Mouse (Mus musculus): ENCODE data around the gene Mlxipl. TPM values are rescaled to one million over a fixed set of nuclear protein-coding genes. Genes with fewer than 3 reads are reported as not detected.
"Not testable (repeated sequence)": the region's sequence is repeated elsewhere in the genome, so short reads cannot be mapped to it uniquely, and the experiment has no call there.

Mlxipl gene
- 2.7 and 3.6 TPM in 2 replicates for polyA plus RNA-seq (2014; fragmentation: Nextera tagmentation; extraction: Ambion mirVana)

DNA sequence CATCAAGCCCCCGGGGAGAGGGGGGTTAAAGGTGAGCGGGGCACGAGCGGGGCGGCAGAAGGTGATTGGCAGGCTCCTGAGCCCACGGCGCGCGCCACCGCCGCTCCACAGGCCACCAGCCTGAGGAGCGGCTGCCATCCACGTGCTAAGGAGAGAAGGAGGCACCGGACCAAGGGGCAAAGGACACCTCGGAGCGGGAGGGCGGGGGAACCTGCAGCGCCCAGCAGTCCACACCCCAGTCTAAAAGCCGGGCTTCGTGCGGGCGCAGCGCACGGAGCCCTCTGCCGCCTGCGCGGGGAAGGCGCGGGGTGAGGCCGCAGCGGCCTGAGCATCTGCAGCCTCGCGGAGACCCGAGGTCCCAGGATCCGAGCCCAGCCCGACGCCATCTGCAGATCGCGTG, at the start of gene Mlxipl:
Gene Mlxipl (plus strand): TSS at position 238 of the 400 bp plus-strand sequence.
- peak within 1 kb of the TSS; percentile 17; the same call in 1 of the 2 replicates for H3K4me3 ChIP-seq (ENCODE audit: low read depth, low read length)
- H3K4me2 ChIP-seq (replicated peaks; ENCODE audit: low read depth, low read length): peak within 1 kb of the TSS; percentile 22; the same call in 1 of the 2 replicates
- H3K9me3 ChIP-seq (ENCODE audit: control insufficient read depth, low read depth, low read length): no peaks in the 10 kb centered on the region
- H3K9ac ChIP-seq (replicated peaks; ENCODE audit: low read depth, low read length): no peak within 1 kb of the TSS
- no peaks in the 10 kb centered on the region for H3K36me3 ChIP-seq (ENCODE audit: control insufficient read depth, insufficient read depth, low read length)
- H3K27ac ChIP-seq (ENCODE audit: low read length): no peak within 1 kb of the TSS
- 0 out of 2 replicates have a peak, but pooled peaks cover 4% of the 10 kb centered on the region for H3K4me1 ChIP-seq (ENCODE audit: control insufficient read depth, insufficient read depth, low read length)
- 3% methylated on average over 37 of the region's 39 CpGs for WGBS
- peaks cover 22% of the 10 kb centered on the region for H3K27me3 ChIP-seq (ENCODE audit: control insufficient read depth, insufficient read depth, low read length)
- no peak for ATAC-seq (ENCODE audit: insufficient number of reproducible peaks, insufficient read depth, low FRiP score, low read depth)

DNA sequence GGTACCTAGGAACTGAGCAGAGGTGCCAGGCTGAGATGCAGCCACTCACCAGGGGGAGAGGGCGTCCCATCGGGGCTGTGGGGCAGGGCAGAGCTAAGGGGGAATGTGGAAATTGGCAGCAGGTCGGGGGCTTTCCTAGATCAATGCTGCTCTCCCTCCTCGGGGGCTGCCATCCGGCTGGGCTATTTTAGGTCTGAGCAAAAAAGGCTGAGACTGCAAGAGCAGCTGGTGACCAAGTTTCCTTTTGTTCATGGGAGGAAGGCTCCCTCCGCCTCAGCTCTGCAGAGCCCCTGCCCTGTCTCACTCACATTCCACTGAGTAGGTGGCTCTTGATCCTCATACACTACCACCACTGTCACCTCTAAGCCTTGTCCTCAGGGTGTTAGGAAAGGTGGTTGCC, 49.6 kb upstream of the Mlxipl start:
- H3K9ac ChIP-seq (replicated peaks; ENCODE audit: low read depth, low read length): no peak overlapping the region
- no peaks in the 10 kb centered on the region for H3K9me3 ChIP-seq (ENCODE audit: control insufficient read depth, low read depth, low read length)
- WGBS: 52% methylated on average over 6 of the region's 6 CpGs
- peaks cover 7% of the 10 kb centered on the region; the same call in 1 of the 2 replicates for H3K36me3 ChIP-seq (ENCODE audit: control insufficient read depth, insufficient read depth, low read length)
- H3K4me3 ChIP-seq (ENCODE audit: low read depth, low read length): no peak overlapping the region
- ATAC-seq (ENCODE audit: insufficient number of reproducible peaks, insufficient read depth, low FRiP score, low read depth): no peak
- H3K27ac ChIP-seq (ENCODE audit: low read length): no peak overlapping the region
- H3K27me3 ChIP-seq (ENCODE audit: control insufficient read depth, insufficient read depth, low read length): no peaks in the 10 kb centered on the region
- peaks cover 3% of the 10 kb centered on the region; the same call in 1 of the 2 replicates for H3K4me1 ChIP-seq (ENCODE audit: control insufficient read depth, insufficient read depth, low read length)
- H3K4me2 ChIP-seq (replicated peaks; ENCODE audit: low read depth, low read length): no peak overlapping the region

DNA sequence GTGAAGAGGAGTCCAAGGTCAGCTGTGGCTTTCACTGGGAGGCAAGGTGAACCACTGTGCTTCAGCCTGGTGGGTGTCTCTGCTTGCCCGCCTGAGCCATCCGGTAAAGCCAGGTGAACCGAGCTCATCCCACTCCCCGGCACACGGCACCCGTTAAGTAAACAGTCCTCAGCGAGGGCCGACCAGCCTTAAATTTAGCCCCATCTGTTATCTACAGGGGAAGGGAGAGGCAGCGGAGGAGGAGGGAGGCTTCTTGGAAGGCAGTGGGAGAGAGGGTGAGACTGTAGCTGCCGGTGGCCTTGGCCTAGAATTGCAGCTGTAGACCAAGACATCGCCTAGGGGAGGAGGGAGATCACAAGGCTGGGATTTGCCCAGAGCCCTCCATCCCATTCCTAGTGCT, 48.9 kb upstream of the Mlxipl start:
- Histone ChIP-seq H3K4me3 (ENCODE audit: low read depth, low read length) (no peak overlapping the region), H3K27ac (ENCODE audit: low read length) (no peak overlapping the region), H3K9me3 (ENCODE audit: control insufficient read depth, low read depth, low read length) (no peaks in the 10 kb centered on the region), H3K36me3 (ENCODE audit: control insufficient read depth, insufficient read depth, low read length) (peaks cover 11% of the 10 kb centered on the region; the same call in 1 of the 2 replicates), H3K9ac (replicated peaks; ENCODE audit: low read depth, low read length) (no peak overlapping the region), H3K27me3 (ENCODE audit: control insufficient read depth, insufficient read depth, low read length) (no peaks in the 10 kb centered on the region), H3K4me2 (replicated peaks; ENCODE audit: low read depth, low read length) (no peak overlapping the region), H3K4me1 (ENCODE audit: control insufficient read depth, insufficient read depth, low read length) (no peaks in the 10 kb centered on the region)
- no peak for ATAC-seq (ENCODE audit: insufficient number of reproducible peaks, insufficient read depth, low FRiP score, low read depth)
- WGBS: 39% methylated on average over 11 of the region's 11 CpGs

DNA sequence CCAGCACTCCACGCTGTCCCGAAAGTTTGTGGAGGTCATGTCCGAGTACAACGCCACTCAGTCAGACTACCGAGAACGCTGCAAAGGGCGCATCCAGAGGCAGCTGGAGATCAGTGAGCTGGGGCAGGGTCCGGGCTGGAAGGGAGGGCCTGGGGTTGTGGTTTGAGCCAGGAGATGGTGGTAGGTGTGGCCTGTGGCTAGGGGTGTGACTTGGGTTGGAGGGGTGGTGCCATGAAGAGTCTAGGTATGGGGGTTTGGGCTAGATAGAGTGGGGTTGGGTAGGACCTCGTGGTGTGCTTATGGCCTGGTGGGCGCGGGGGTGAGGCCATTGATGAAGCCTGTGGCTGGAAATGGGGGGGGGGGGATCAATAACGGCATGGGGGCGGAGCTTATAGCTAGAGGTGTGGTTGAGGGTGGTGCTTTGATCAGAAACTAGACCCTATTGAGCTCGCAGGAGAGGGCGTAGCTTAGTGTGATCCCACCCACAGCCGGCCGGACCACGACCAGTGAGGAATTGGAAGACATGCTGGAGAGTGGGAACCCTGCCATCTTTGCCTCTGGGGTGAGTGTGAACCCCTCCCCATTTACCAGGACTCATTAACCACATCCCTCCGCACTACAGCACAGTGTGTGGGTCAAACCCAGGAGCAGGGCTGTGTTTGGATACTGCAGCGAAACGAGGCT, 47.4 kb upstream of the Mlxipl start:
- Histone ChIP-seq H3K27ac (ENCODE audit: low read length) (no peak overlapping the region), H3K4me1 (ENCODE audit: control insufficient read depth, insufficient read depth, low read length) (no peaks in the 10 kb centered on the region), H3K27me3 (ENCODE audit: control insufficient read depth, insufficient read depth, low read length) (no peaks in the 10 kb centered on the region), H3K9ac (replicated peaks; ENCODE audit: low read depth, low read length) (no peak overlapping the region), H3K9me3 (ENCODE audit: control insufficient read depth, low read depth, low read length) (no peaks in the 10 kb centered on the region), H3K4me3 (ENCODE audit: low read depth, low read length) (no peak overlapping the region), H3K4me2 (replicated peaks; ENCODE audit: low read depth, low read length) (peak overlapping the region; percentile 14; the same call in 1 of the 2 replicates), H3K36me3 (ENCODE audit: control insufficient read depth, insufficient read depth, low read length) (peaks cover 13% of the 10 kb centered on the region; the same call in 1 of the 2 replicates)
- ATAC-seq (ENCODE audit: insufficient number of reproducible peaks, insufficient read depth, low FRiP score, low read depth): 0 out of 2 replicates have a peak, but pooled peaks have one; percentile 53
- 41% methylated on average over 21 of the region's 21 CpGs for WGBS

DNA sequence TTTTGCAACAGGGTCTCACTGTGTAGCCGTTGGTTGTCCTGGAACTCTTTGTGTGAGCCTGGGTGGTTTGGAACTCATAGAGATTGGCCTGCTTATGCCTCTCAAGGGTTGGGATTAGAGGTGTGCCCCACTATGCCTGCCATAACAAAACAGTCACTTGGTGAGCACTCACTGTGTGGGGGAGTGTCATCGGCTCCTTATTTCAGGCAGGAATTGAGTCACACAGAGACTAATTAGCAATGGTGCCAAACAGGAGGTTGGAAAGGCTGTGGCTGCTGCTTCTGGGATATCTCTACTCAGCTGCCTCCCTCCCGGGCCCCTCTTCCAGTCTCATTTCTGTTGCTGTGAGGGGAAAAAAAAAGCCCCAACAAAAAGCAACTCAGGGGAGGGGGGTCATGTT, 45.1 kb upstream of the Mlxipl start:
- 90% methylated on average over 3 of the region's 3 CpGs for WGBS
- no peak overlapping the region for H3K9ac ChIP-seq (replicated peaks; ENCODE audit: low read depth, low read length)
- no peaks in the 10 kb centered on the region for H3K9me3 ChIP-seq (ENCODE audit: control insufficient read depth, low read depth, low read length)
- H3K4me2 ChIP-seq (replicated peaks; ENCODE audit: low read depth, low read length): no peak overlapping the region
- peaks cover 20% of the 10 kb centered on the region; the same call in 1 of the 2 replicates for H3K36me3 ChIP-seq (ENCODE audit: control insufficient read depth, insufficient read depth, low read length)
- H3K4me3 ChIP-seq (ENCODE audit: low read depth, low read length): no peak overlapping the region
- no peaks in the 10 kb centered on the region for H3K27me3 ChIP-seq (ENCODE audit: control insufficient read depth, insufficient read depth, low read length)
- no peak overlapping the region for H3K27ac ChIP-seq (ENCODE audit: low read length)
- H3K4me1 ChIP-seq (ENCODE audit: control insufficient read depth, insufficient read depth, low read length): no peaks in the 10 kb centered on the region
- ATAC-seq (ENCODE audit: insufficient number of reproducible peaks, insufficient read depth, low FRiP score, low read depth): no peak

DNA sequence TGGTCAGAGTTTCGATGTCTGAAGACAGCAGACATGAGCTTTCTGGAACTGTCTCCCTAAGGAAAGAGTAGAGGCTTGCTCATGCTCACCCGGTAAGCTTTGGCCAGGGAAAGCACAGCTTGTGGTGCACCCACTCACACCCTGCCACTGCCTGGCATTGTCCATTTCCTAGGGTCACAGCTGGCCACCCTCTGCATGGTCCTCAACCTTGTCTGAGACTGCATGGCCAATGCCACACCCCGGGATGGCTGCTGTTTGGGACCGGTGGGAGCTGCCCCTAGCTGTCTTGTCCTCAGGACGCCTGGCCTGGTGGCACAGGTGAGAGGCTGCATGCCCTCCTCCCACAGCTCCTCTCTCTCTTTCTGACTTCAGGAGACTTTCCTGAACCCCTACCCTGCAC, 41.2 kb upstream of the Mlxipl start:
- Histone ChIP-seq H3K9me3 (ENCODE audit: control insufficient read depth, low read depth, low read length) (no peaks in the 10 kb centered on the region), H3K27me3 (ENCODE audit: control insufficient read depth, insufficient read depth, low read length) (no peaks in the 10 kb centered on the region), H3K9ac (replicated peaks; ENCODE audit: low read depth, low read length) (no peak overlapping the region), H3K27ac (ENCODE audit: low read length) (no peak overlapping the region), H3K36me3 (ENCODE audit: control insufficient read depth, insufficient read depth, low read length) (peaks cover 20% of the 10 kb centered on the region; the same call in 1 of the 2 replicates), H3K4me3 (ENCODE audit: low read depth, low read length) (no peak overlapping the region), H3K4me1 (ENCODE audit: control insufficient read depth, insufficient read depth, low read length) (no peaks in the 10 kb centered on the region), H3K4me2 (replicated peaks; ENCODE audit: low read depth, low read length) (no peak overlapping the region)
- 92% methylated on average over 5 of the region's 5 CpGs for WGBS
- no peak for ATAC-seq (ENCODE audit: insufficient number of reproducible peaks, insufficient read depth, low FRiP score, low read depth)

DNA sequence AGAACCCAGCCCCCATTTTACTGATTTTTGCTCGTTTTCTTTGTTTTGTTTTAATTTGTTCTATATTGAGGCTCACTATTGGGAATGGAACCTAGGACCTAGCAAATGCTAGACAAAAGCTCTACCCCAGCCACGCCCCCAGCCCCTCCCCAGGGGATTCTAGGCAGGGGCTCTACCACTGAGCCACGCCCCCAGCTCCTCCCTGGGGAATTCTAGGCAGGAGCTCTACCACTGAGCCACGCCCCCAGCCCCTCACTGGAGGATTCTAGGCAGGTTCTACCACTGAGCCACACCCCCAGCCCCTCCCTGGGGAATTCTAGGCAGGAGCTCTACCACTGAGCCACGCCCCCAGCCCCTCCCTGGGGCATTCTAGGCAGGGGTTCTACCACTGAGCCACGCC, 40.4 kb upstream of the Mlxipl start:
- H3K27ac ChIP-seq (ENCODE audit: low read length); H3K4me1 ChIP-seq (ENCODE audit: control insufficient read depth, insufficient read depth, low read length); H3K27me3 ChIP-seq (ENCODE audit: control insufficient read depth, insufficient read depth, low read length); H3K9ac ChIP-seq (replicated peaks; ENCODE audit: low read depth, low read length); H3K9me3 ChIP-seq (ENCODE audit: control insufficient read depth, low read depth, low read length); H3K4me2 ChIP-seq (replicated peaks; ENCODE audit: low read depth, low read length); ATAC-seq (ENCODE audit: insufficient number of reproducible peaks, insufficient read depth, low FRiP score, low read depth); H3K4me3 ChIP-seq (ENCODE audit: low read depth, low read length): not testable (repeated sequence)
- peaks cover 27% of the 10 kb centered on the region; the same call in 1 of the 2 replicates for H3K36me3 ChIP-seq (ENCODE audit: control insufficient read depth, insufficient read depth, low read length)
- 87% methylated on average over 6 of the region's 6 CpGs for WGBS

DNA sequence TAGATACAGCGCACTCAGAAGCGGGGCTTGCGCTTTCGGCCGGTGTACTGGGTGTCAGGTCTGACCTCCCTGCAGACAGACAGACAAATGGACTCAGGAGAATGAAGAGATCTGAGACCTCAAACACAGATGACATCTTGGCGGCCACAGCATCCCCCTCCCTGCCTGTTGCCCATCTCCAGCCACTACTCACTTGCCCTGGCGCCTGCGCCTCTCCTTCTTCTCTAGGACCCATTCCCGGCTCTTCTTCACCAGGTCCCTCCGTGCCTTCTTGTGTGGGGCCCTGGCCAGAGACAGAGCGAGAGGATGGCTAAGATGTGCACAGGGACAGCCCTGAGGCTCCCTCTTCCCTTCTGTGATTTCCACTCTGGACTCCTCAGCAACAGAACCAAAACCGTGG, 36.3 kb upstream of the Mlxipl start:
- H3K36me3 ChIP-seq (ENCODE audit: control insufficient read depth, insufficient read depth, low read length): peaks cover 36% of the 10 kb centered on the region; the same call in 1 of the 2 replicates

More for the DNA sequence above, 36.3 kb upstream of the Mlxipl start:
- Histone ChIP-seq H3K27me3 (ENCODE audit: control insufficient read depth, insufficient read depth, low read length) (no peaks in the 10 kb centered on the region), H3K9me3 (ENCODE audit: control insufficient read depth, low read depth, low read length) (no peaks in the 10 kb centered on the region), H3K4me3 (ENCODE audit: low read depth, low read length) (no peak overlapping the region), H3K4me2 (replicated peaks; ENCODE audit: low read depth, low read length) (no peak overlapping the region), H3K4me1 (ENCODE audit: control insufficient read depth, insufficient read depth, low read length) (no peaks in the 10 kb centered on the region), H3K27ac (ENCODE audit: low read length) (no peak overlapping the region), H3K9ac (replicated peaks; ENCODE audit: low read depth, low read length) (no peak overlapping the region)
- no peak for ATAC-seq (ENCODE audit: insufficient number of reproducible peaks, insufficient read depth, low FRiP score, low read depth)
- WGBS: 84% methylated on average over 12 of the region's 12 CpGs

Data from stomach, embryonic 14.5 days (tissue).